Mouse (Mus musculus) heart, postnatal 36 days (tissue): ENCODE results near the gene Fam172a. TPM values are rescaled to one million over a fixed set of nuclear protein-coding genes. Genes with fewer than 3 reads are reported as not detected.
A peak's percentile ranks its signal among the peaks of the same experiment; 100 is the strongest.

Source experiments
- DNase-seq, 2 experiments: peaks; one replicate each; pipeline ENCODE4 v3.0.0; 2021 to 2022
- intact Hi-C: fragments of 180-260 bp; cut with DNase I; formaldehyde crosslinking; loops from one replicate; pipeline ENCODE4 v1.15.1; 2025
- total RNA-seq, 2 experiments: library from RNA; stranded (reverse); gene quantifications; 2 replicates each; pipeline ENCODE4 v1.2.3; 2021

The Fam172a gene
- total RNA-seq, 2 experiments from 2014 or later, result 11.0 to 12.1 TPM

- DNase-seq, result no peak
- intact Hi-C loops, result loop anchor here (10.0 kb wide), 1 partner anchor 1041 kb away; the partner anchor contains the start of genes 2210408I21Rik and Slf1
Measured at GRCm38 (mm10) chr13:78175821-78176380, 474.1 kb downstream of the Fam172a start.

DNA sequence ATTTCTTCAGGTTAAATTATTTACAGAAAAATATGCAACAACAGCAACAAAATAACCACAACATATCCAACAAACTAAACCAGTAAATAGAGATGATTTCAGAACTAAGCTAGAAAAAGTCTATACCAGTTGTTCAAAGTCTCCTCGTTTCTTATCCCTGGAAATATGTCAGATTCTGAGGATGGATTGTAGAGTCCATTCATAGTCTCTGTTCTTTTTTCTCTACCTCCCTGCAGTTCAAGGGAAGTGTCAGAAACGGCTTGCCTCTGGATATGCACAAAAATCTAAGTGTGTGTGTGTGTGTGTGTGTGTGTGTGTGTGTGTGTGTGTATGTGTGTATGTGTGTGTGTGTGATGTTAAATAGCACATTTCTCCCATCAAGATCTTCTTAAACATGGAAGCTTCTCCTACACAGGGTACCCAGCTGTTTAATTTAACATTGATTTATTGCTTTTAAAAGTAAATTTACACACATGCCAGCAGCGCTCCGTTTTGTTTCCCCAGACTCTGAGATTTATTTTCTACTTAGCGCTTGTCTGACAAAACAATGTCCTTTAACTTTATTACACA lies 475.6 kb downstream of the Fam172a start:
- intact Hi-C loops, result loop anchor here (10.0 kb wide), 1 partner anchor 1043 kb away; the partner anchor contains the start of genes 2210408I21Rik and Slf1
- DNase-seq, result no peak

DNA sequence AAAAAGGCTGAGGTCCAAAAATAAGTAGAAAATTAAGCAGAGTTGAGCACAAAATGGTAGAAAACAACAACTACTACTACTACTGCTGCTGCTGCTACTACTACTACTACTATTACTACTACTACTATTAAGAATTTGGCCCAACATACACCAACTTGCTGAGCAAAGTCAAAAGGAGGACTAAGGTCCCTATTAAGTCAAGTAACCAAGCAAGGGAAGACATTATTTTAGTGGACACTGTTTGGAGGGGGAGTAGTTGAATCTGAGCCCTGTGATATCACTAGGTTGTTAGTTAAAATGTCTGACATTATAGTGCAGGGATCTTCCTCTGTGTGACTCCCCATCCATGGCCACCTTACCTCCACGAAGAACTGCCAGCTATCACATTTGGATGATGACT lies 476.2 kb downstream of the Fam172a start:
- DNase-seq, result no peak
- intact Hi-C loops, result loop anchor here (10.0 kb wide), 1 partner anchor 1043 kb away; the partner anchor contains the start of genes 2210408I21Rik and Slf1

GRCm38 (mm10) chr13:78178771-78179170 lies 476.9 kb downstream of the Fam172a start:
- intact Hi-C loops, result loop anchor here (10.0 kb wide), 1 partner anchor 1044 kb away; the partner anchor contains the start of genes 2210408I21Rik and Slf1
- no peak for DNase-seq

DNA sequence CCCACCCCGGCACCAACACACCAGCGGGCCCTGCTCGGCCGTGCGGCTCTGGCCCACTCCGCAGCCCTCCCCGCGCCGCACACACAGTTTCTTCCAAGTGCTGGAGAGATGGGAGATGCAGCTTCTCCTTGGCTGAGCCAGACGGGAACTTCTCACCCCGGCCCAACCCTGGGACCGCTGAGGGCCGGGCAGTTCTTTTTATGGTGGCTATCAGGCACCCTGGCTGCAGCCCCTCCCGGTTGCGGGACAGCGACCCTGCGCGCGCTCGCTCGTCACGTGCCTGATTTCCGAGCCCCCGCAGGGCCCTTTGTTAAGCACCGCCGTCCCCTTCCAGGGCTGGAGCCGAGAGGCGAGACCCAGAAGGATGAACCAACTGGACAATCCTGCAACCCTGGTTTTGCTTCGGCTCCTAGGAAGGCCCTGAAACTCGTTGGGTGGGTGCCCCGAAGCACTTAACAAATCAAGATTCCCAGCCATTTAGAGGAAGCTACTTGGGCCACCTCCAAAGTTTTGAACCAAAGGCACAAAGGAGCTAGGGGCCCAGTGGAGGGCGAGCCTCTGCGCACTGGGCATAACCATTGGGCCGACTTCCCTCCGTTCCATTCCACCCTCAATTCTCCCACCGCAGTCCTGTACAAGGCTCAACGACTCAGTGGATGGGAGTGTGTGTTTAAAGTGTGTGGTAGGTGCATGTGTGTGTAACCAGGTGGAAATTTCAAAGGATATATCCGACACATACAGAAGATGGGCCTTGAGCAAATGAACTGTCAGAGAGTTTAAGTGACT lies 477.7 kb downstream of the Fam172a start:
- intact Hi-C loops, result loop anchor here (2.0 to 10.0 kb wide), 3 partner anchors 17 to 1045 kb away; partner anchors contain the start of genes 2210408I21Rik, Fam172a and Slf1
- no peak for DNase-seq

DNA sequence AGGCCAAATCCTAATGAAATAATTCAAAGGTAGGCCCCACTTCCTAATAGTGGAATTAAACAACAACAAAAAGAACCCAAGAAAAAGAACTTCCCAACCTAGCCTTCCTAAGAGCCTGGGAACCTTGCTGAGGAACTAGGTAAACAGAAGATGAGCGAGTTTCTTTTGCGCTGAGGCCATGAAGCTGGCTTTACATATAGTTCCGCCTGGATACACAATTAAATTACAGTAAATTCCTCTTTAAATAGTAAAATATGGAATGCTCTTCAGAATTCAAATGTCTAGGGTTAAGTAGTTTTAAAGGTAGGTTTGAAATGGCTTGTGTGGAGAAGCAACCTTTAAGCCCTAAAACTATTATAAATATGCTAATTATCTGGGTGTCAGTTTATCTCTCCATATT lies 478.4 kb downstream of the Fam172a start:
- intact Hi-C loops, result loop anchor here (2.0 to 10.0 kb wide), 2 partner anchors 17 to 475 kb away; partner anchors contain the start of gene Fam172a
- DNase-seq, result no peak

DNA sequence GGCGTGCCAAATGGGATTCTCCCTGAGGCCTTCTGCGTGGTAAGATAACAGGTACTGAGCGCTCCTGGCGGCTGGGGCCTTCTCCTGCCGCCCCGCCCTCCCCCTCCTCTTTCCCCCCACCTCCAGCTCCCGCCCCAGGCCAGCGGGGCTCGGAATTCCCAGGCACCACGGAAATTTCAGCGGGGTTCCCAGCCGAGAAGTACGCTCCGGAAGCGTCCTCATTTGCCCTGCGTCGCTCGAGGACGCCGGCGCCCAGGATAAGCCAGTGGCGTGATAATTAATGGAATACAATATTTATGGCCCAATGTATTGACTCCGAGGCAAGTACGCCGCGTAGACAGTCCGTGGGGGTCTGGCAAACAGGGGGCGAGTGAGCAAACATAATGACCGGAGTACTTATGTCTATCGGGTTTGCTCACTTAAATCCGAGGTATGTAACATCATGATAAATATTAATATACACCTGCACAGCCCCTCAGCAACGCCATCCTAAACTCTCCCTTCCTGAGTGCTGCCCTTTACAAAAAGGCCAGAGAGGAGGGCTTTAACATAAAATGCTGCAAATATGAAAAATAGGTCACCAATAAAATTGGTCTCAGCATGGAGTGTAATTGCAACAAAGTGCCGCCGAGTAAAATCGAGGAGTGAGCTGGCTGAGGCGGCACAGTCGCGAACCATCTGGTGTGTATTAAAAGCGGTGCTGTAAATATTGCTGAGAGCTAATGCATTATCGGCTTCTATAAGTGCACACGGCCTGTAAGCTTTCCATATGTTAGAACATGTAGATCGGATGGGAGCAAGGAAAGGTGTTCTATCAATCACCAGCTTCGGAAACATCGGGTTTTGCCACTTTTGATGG lies 479.5 kb downstream of the Fam172a start:
- intact Hi-C loops, result loop anchor here (2.0 to 10.0 kb wide), 2 partner anchors 16 to 476 kb away; partner anchors contain the start of gene Fam172a

DNA sequence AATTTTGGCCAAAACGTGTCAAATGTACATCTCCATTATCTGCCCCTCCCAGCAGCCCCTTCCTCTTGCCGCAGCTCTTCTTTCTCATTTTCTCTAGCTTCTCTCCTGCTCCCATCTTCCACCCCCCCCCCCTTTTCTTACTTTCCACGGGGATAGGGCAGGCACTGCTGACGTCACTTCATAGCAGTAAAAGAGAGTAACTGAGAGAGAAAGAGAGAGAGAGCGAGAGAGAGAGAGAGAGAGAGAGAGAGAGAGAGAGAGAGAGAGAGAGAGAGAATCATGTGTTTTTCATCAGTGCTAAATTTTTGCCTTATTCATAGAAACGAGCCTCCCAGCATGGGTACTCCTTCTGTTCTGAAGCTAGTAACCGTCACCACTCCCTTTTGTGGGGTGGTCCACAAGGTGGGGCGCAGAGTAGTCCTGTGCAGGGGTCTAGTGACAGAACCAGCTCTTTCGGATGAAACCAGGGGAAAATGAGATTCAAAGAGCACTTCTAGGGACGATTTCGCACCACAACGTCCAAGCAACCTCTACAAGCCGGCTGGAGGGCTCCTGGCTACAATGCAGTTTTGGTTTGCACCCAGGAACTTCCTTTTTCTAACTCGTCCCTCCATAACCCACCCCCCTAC lies 480.2 kb downstream of the Fam172a start:
- intact Hi-C loops, result loop anchor here (2.0 to 10.0 kb wide), 2 partner anchors 15 to 477 kb away; partner anchors contain the start of gene Fam172a
- DNase-seq, result no peak

More for the DNA sequence above, 479.5 kb downstream of the Fam172a start:
- no peak for DNase-seq

DNA sequence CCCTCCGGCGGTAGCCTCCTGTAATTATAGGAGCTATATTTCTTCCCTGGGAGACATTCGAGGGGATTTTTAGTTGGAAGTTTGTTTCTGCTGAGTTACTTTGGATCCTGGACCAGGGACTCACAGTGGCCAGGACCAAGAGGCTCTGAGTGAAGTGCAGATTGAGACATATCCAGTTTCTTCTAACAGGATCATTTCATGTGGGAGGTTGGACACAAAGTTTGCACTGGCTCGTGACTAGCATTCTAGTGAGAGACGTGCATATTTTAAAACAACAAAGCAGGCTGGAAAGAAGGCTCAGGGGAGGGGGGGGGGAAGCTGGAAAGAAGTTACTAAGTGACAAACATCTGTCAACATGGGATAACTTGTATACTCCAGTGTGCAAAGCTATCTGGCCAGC lies 481.2 kb downstream of the Fam172a start:
- intact Hi-C loops, result loop anchor here (10.0 kb wide), 1 partner anchor 478 kb away; the partner anchor contains the start of gene Fam172a
- DNase-seq, result no peak

- no peak for DNase-seq
- intact Hi-C loops, result loop anchor here (10.0 kb wide), 1 partner anchor 479 kb away; the partner anchor contains the start of gene Fam172a
Measured at GRCm38 (mm10) chr13:78183986-78184385, 482.2 kb downstream of the Fam172a start.

- intact Hi-C loops, result loop anchor here (5.0 to 10.0 kb wide), 2 partner anchors 480 to 1138 kb away; partner anchors contain the start of gene Fam172a
Measured at GRCm38 (mm10) chr13:78184786-78185466, 483.1 kb downstream of the Fam172a start.

DNA sequence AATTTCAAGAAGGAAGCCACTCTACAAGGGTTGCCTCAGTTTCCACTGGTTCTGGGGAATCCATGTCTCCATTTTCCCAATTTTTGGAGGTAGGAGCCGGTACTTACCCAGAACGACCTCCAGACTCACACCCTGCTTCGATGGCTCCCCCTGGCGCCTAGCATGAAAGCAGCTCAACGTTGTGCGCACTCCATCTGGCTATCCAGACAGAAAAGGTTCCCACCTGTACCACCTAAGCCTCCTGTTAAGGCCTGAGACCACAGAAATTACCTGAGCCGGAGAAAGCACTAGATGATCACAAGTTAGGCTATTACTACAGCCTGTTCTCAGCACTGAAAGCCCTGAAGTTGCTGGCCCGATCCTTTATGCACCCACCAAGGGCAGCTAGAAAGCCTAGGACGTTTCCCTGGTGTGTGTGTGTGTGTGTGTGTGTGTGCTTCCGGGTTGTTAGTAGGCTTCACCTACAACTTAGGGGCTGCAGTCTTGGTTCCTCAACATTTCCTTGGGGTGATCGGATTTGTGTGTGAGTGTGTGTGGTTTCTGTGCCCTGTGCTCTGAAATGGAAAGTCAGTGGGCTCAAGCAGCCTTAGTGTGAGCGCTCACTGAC lies 484.6 kb downstream of the Fam172a start:
- intact Hi-C loops, result loop anchor here (5.0 to 10.0 kb wide), 2 partner anchors 482 to 1139 kb away; partner anchors contain the start of gene Fam172a
- DNase-seq, result peak in 1 of 2 experiments; percentile 38

More at GRCm38 (mm10) chr13:78184786-78185466, 483.1 kb downstream of the Fam172a start:
- no peak for DNase-seq

- DNase-seq, result no peak
- intact Hi-C loops, result loop anchor here (5.0 to 10.0 kb wide), 2 partner anchors 483 to 1141 kb away; partner anchors contain the start of gene Fam172a
Measured at GRCm38 (mm10) chr13:78187833-78188232, 486.0 kb downstream of the Fam172a start.

- no peak for DNase-seq
- intact Hi-C loops, result loop anchor here (5.0 to 10.0 kb wide), 2 partner anchors 485 to 1142 kb away; partner anchors contain the start of gene Fam172a
Measured at GRCm38 (mm10) chr13:78189586-78189985, 487.8 kb downstream of the Fam172a start.

DNA sequence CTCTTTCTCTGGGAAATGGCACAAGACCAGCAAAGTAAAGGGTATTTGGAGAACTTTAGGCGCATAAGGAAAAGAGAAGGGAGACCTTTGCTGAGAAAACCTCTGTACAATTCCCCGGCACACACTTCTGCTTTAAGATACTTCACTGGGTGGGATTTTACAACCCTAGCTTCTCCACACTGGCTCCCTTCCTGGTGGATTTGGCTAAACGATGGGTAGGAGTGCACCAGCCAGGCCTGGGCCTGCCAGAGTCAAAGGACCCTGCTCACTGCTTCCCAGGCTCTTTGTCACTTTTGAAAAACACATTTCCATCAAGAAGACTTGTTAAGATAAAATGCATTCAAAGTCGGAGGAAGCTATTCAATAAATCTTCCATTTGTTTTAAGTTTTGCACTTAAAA lies 491.4 kb downstream of the Fam172a start:
- DNase-seq, result no peak
- intact Hi-C loops, result loop anchor here (10.0 kb wide), 2 partner anchors 328 to 1218 kb away; no protein-coding TSS in a partner anchor

DNA sequence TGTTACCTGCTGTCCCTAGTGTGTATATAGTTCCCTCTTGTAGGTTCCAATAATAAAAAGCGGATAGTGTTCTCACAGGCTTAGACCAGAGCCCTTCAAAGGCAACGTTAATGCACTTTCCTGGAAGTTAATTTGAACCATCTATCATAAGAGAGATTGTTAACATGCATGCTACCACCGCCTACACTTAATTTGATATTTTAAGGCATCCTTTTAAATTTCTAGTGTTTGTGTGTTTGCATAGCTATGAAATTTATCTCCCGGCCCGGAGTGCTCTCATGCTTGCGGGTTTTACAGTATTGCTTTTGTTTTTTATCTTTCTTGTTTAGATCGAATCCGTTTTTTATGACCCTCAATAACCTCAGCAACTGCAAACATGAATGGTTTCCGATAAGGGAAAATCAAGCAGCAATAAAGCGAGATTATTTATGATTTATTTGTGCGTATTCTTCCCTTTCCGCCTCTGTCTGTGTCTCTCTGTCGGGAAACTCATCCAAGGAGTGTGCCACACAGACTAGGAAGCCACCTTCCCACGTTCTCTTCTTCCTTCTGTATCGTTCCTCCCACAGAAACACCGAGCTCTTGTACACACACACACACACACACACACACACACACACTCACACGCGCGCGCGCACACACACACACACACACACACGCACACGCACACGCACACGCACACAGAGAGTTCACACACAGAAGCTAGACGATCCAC lies 492.5 kb downstream of the Fam172a start:
- intact Hi-C loops, result loop anchor here (10.0 kb wide), 2 partner anchors 329 to 1219 kb away; no protein-coding TSS in a partner anchor
- DNase-seq, result no peak
